Mouse (Mus musculus) ES-Bruce4 (cell line): Measurements from ENCODE around the gene Prr13.

ENCODE experiments used
- CTCF ChIP-seq: IDR thresholded peaks from one replicate; pipeline ENCODE4 v1.8.1; 2011; ENCODE audit warnings: low read depth, low read length
- EP300 ChIP-seq: IDR thresholded peaks from 2 replicates; pipeline ENCODE4 v1.6.1; 2011; ENCODE audit warnings: low read depth, low read length; ENCODE audit not compliant: insufficient read depth
- POLR2A ChIP-seq: IDR thresholded peaks from one replicate; pipeline ENCODE4 v1.8.1; 2011; ENCODE audit warnings: low read length; ENCODE audit not compliant: insufficient read depth

GRCm38 (mm10) chr15:102459381-102459780 lies 553 bp downstream of the Prr13 start:
- no peak for TF ChIP-seq POLR2A
- TF ChIP-seq CTCF, result no peak
- no peak for TF ChIP-seq EP300
